Mouse (Mus musculus) small intestine, adult 2 months (tissue): ENCODE measurements around the gene Hjurp.

ENCODE experiments used
- CTCF ChIP-seq: fragments of 200-500 bp; IDR thresholded peaks from 2 replicates; pipeline ENCODE4 v1.5.1; 2012; ENCODE audit warnings: low read depth, mild to moderate bottlenecking, control low read depth, inconsistent platforms, low read length, moderate library complexity, mixed read lengths; ENCODE audit not compliant: insufficient replicate concordance, insufficient read length; ENCODE audit errors: extremely low read depth
- POLR2A ChIP-seq: fragments of 200-500 bp; IDR thresholded peaks from 2 replicates; pipeline ENCODE4 v1.6.1; 2012; ENCODE audit warnings: low read depth, mild to moderate bottlenecking, control low read depth, inconsistent platforms, low read length, moderate library complexity

- TF ChIP-seq POLR2A (no peak), CTCF (no peak)
Measured at GRCm38 (mm10) chr1:88268070-88268469, 9.4 kb downstream of the Hjurp start.
